Mouse (Mus musculus): ENCODE results near the gene Gpr139. TPM values are rescaled to one million over a fixed set of nuclear protein-coding genes. Genes with fewer than 3 reads are reported as not detected.

Gene Gpr139
- polyA plus RNA-seq, 1 experiment from 2014 or later, result 0.06 TPM

Other genes with a start within 250 kb of the Gpr139 start
- 9.2 and 10.5 TPM in 2 replicates for gene Gprc5b, start 189.4 kb downstream of the Gpr139 start, polyA plus RNA-seq (2016; fragmentation: Nextera tagmentation; extraction: Ambion mirVana)